Mouse (Mus musculus) splenic B cell, adult 2 months (primary cell): ENCODE data around the gene Olfr1512.
A peak's percentile ranks its signal among the peaks of the same experiment; 100 is the strongest.
"Not testable (repeated sequence)": the region's sequence is repeated elsewhere in the genome, so short reads cannot be mapped to it uniquely, and the experiment has no call there.

ENCODE experiments used
- DNase-seq: peaks from one replicate; pipeline ENCODE4 v3.0.0-alpha.2; 2011; ENCODE audit warnings: low read depth, low spot score
- H3K27me3 ChIP-seq: 2 replicates; pipeline ENCODE4 v1.6.1; 2012; ENCODE audit warnings: mild to moderate bottlenecking, low read length, moderate library complexity, mixed read lengths; ENCODE audit not compliant: control insufficient read depth, poor library complexity, insufficient read depth, severe bottlenecking
- H3K36me3 ChIP-seq: 2 replicates; pipeline ENCODE4 v1.6.1; 2012; ENCODE audit warnings: mild to moderate bottlenecking, low read length, moderate library complexity, mixed read lengths; ENCODE audit not compliant: control insufficient read depth, poor library complexity, insufficient read depth, severe bottlenecking

Gene Olfr1512

GRCm38 (mm10) chr14:52379068-52379467 lies at the start of gene Olfr1512:
TSS of gene Olfr1512 (minus strand) at chr14:52379168.
- H3K36me3 ChIP-seq, result no peaks in the 10 kb centered on the region

GRCm38 (mm10) chr14:52427686-52428085 lies 48.7 kb upstream of the Olfr1512 start:
- Histone ChIP-seq H3K27me3 (no peaks in the 10 kb centered on the region; the same call in 1 of the 2 replicates), H3K36me3 (no peaks in the 10 kb centered on the region)
- DNase-seq, result no peak

More at GRCm38 (mm10) chr14:52379068-52379467, at the start of gene Olfr1512:
- no peak for DNase-seq
- no peaks in the 10 kb centered on the region for H3K27me3 ChIP-seq

DNA sequence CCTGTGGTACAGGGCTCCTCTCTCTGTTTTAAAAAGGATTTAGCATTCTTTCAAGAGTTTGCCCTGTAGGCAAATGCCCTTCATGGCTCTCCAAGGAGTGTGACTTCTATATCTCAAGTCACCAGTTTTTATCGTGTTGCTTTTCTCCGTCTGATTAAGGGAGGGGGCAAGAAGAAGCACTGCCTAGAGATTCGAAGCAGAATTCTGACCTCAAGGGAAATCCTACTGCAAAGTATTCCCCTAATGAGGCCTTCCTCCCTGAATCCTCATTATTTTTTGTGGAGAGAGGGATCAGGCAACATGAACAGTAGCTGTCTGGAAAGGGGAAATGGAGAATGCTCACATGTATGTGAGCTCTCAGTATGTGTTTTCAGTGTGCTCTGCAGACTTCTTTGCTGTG lies 35.3 kb upstream of the Olfr1512 start, which contains the start of gene Olfr1510:
TSS of gene Olfr1510 (minus strand) at position 101 of the 400 bp plus-strand sequence.
- Histone ChIP-seq H3K27me3 (no peaks in the 10 kb centered on the region), H3K36me3 (no peaks in the 10 kb centered on the region)
- no peak for DNase-seq

DNA sequence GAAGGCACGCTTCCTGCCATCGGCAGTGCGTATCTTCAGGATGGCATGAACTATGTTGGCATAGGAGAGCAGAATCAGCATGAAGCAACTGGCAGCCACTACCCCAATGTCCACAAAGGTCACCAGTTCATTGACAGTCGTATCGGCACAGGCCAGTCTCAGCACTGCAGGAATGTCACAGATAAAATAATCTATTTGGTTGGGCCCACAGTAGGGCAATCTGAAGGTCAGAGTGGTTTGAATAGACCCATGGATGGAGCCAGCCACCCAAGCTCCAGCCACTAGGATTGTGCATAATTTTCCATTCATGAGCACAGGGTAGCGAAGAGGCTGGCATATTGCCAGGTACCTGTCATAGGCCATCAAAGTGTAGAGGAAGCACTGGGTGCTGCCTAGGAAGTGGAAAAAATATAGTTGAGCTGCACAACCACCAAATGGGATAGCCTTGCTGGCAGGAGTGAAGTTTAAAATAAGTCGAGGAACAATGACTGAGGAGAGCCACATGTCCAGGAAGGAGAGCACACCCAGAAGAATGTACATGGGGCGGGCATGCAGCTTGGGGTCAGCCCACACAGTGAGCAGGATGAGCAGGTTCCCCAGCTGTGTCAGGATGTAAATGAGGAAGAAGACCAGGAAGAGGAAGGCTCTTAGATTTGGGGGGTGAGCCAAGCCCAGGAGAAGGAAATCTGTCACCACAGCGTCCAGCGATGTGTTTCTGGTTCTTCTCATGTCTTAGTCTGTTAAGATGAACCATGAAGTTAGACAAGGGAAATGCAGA lies 31.4 kb upstream of the Olfr1512 start:
- H3K27me3 ChIP-seq, H3K36me3 ChIP-seq, DNase-seq: not testable (repeated sequence)

DNA sequence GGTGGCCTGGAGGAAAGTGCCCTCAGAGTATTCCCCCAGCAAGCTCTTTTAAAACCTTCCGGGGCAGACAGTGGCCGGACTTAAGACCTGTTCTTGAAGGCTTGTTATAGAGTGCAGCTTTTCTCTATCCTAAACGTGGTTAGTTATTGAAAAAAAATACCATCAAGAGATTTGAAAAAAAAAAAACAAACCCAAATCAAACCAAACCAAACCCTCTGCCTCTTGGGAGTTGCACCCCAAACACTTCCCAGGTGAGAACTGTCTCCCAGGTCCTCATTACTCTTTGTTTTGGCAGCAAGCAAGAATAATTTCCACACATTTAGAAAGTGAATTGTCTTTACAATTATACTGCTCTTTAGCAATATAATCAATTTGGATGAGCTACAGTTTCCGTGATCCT lies 18.3 kb upstream of the Olfr1512 start, which contains the start of gene Olfr1511:
TSS of gene Olfr1511 (minus strand) at position 101 of the 400 bp plus-strand sequence.
- no peaks in the 10 kb centered on the region for H3K36me3 ChIP-seq
- no peaks in the 10 kb centered on the region for H3K27me3 ChIP-seq
- DNase-seq, result no peak

- H3K27me3 ChIP-seq, DNase-seq, H3K36me3 ChIP-seq: not testable (repeated sequence)
Observed at GRCm38 (mm10) chr14:52390084-52390848, 11.3 kb upstream of the Olfr1512 start.

DNA sequence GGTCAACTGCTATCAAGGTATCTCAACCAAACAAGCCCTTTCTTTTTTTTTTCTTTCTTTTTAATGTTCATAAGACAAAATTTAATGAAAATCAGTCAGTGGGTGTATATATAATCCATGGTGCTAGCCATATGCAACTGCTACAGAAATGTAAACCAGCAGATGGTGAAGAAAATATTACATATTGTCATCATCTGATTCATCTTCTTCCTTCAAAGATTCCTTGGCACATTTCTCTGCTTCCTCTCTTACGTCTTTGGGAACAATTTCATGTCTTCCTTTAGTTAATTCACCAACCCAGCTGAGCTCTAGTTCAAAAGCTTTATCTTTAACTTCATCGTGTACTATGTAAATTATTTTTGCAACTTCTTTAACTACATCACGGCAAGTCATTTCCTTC lies 10.2 kb downstream of the Olfr1512 start:
- Histone ChIP-seq H3K27me3 (no peaks in the 10 kb centered on the region), H3K36me3 (no peaks in the 10 kb centered on the region)
- DNase-seq, result no peak

DNA sequence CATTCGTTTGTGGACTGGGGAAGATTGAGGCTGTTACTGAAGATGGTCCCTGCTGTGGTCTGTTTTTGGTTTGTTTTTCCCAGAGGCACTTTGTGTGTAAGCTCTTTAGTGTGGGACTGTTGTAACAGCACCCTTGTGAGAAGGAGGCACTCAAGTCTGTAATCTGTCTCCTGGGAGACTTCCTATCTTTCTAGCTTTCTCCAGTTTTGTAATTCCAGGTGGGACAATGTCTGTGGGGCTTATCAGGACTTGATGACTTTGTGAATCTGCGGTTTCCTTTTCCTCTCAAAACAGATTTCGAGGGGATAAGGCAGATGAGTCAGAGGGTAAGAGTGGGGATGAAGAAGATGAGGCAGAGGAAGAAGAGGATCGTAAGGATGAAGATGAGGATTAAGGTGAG lies 22.7 kb downstream of the Olfr1512 start, which contains the start of gene Olfr1513:
TSS of gene Olfr1513 (minus strand) at position 101 of the 400 bp plus-strand sequence.
- H3K36me3 ChIP-seq, result no peaks in the 10 kb centered on the region
- DNase-seq, result no peak
- no peaks in the 10 kb centered on the region for H3K27me3 ChIP-seq

DNA sequence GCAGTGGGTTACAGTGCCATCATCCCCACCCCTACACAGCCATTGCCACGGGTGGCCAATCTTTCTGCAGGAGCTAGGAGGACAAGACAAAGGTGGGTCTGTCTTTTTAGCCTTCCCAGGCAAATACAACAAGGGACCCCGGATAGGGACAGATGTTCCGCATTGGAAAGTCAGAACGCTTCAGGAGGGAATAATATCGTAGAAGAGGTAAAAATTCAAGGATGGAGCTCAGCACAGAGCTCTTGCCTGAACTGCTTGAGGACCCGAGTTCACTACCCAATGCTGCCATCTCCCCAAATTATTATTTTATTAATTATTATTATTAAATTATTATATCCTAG lies 39.5 kb downstream of the Olfr1512 start:
- no peaks in the 10 kb centered on the region for H3K27me3 ChIP-seq
- no peak for DNase-seq
- H3K36me3 ChIP-seq, result no peaks in the 10 kb centered on the region

DNA sequence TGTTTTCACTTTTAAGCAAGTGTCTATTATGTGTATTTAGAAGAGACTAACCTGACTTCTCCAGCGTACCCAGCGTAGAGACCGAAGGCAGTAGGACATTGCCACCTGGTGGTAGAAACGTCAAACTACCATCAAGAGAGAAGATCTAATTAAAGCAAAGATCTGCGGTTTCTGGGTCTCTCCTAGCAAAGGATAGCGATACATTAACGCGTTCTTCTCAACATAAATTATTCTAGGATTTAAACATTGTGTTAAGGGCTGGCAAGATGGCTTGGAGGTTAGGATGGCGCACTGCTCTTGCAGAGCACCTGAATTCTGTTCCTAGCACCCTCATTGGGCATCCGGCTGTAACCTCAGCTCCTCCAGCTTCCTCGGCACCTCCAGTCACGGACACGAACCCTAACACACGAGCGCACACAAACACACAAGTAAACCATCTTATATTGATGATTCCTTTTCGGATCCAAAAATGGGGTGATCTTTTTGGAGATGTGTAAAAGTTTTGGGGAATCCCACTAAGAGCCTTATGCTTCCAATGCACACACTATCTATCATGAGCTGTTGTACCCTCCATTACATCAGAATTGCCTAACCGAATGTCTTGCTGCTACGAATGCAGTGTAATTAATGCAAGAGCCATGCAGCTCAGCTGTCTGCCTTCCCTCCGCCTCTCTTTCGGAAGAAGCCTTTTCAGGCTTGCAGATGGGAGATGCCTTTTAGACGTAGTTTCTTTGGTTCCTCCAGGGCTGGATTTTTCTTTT lies 40.0 kb downstream of the Olfr1512 start:
- Histone ChIP-seq H3K36me3 (no peaks in the 10 kb centered on the region), H3K27me3 (no peaks in the 10 kb centered on the region)
- DNase-seq, result peak; percentile 82

DNA sequence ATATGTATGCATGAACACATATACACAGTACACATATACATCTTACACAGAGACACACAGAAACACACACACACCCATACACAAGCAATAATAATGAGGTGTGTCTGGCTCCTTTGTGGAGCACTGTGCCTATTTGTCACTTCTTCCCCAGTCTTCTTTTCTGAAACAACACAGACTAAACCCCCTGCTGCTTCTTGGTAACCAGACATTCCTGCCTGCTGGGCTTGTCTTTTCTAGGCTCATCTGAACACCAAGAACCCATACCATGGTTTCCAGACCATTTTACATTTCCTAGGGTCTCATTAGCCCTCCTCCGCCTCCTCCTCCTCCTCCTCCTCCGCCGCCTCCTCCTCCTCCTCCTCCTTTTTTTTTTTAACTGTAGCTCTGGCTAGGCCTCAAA lies 46.8 kb downstream of the Olfr1512 start:
- Histone ChIP-seq H3K27me3 (no peaks in the 10 kb centered on the region), H3K36me3 (no peaks in the 10 kb centered on the region)
- no peak for DNase-seq

DNA sequence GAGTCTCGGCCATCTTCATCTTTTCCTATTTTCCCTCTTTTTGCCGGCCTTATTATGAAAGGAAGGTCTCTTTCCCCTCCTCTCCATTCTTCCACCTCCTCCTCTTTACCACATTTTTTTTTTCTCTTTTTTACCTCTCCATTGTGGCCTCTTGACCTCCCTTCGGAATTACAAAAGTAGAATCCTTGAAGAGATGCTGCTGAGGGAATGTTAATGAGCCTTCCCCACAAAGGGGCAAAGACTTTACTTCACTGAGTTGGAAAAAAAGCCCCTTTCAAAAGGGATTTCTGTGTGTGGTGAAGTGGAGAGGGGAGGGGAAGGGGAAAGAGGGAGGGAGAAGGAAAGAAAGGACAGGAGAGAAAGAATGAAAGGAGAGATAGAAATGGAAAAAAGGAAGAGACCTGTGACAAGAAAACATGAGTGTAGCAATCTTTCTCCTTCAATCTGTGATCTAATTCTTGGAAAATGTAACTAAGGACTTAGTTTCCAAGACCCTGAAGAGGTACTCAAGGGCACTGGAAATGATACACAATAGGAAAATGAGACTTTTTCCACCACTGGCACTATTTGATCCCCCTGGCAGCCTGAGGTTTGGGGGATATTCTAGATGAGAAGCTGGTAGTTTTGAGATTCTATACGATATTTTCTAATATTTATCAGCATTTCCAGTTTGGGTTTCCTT lies 47.8 kb downstream of the Olfr1512 start:
- Histone ChIP-seq H3K27me3 (no peaks in the 10 kb centered on the region), H3K36me3 (no peaks in the 10 kb centered on the region)
- DNase-seq, result no peak

- no peak for DNase-seq
Observed at GRCm38 (mm10) chr14:52327910-52328812, 50.8 kb downstream of the Olfr1512 start, which contains the start of gene Sall2. TSS of gene Sall2 (minus strand) at chr14:52328762.

More at GRCm38 (mm10) chr14:52327910-52328812, 50.8 kb downstream of the Olfr1512 start, which contains the start of gene Sall2:
- Histone ChIP-seq H3K36me3 (no peaks in the 10 kb centered on the region), H3K27me3 (no peaks in the 10 kb centered on the region)
